Mouse (Mus musculus): ENCODE measurements around the gene 1700020L24Rik. TPM values are rescaled to one million over a fixed set of nuclear protein-coding genes. Genes with fewer than 3 reads are reported as not detected.

1700020L24Rik gene
- total RNA-seq (2014; rRNA removed), result 0.37 and 4.8 TPM in 2 replicates
- 0.65 and 1.4 TPM in 2 replicates for polyA plus RNA-seq (2015; fragmentation: Nextera tagmentation; extraction: Ambion mirVana)

GRCm38 (mm10) chr11:83437377-83437776 lies at the start of gene 1700020L24Rik:
TSS of gene 1700020L24Rik (plus strand) at chr11:83437677.
- 0 out of 2 replicates have a peak, but pooled peaks cover 3% of the 10 kb centered on the region for H3K4me1 ChIP-seq (ENCODE audit: insufficient read depth, low read length)
- no peak within 1 kb of the TSS for H3K9ac ChIP-seq (replicated peaks; ENCODE audit: low read length)
- no peak within 1 kb of the TSS for H3K27ac ChIP-seq
- TF ChIP-seq CTCF (IDR thresholded peaks at IDR 0.05; ENCODE audit: low read depth), result no peak
- no peak within 1 kb of the TSS for H3K4me3 ChIP-seq (ENCODE audit: low read length)
- H3K9me3 ChIP-seq (ENCODE audit: low read length), result no peaks in the 10 kb centered on the region
- no peaks in the 10 kb centered on the region for H3K36me3 ChIP-seq (ENCODE audit: insufficient read depth, low read length)
- H3K27me3 ChIP-seq (ENCODE audit: insufficient read depth, low read length), result 0 out of 2 replicates have a peak, but pooled peaks cover 6% of the 10 kb centered on the region
- ATAC-seq (no peak), DNase-seq (ENCODE audit: low spot score) (no peak)
- WGBS, result 93% methylated on average over 1 of the region's 1 CpGs
- no peak within 1 kb of the TSS for H3K4me2 ChIP-seq (ENCODE audit: low read depth, low read length)

- H3K4me1 ChIP-seq (ENCODE audit: insufficient read depth, low read length), result no peaks in the 10 kb centered on the region
- H3K9me3 ChIP-seq (ENCODE audit: low read length), result no peaks in the 10 kb centered on the region
- H3K36me3 ChIP-seq (ENCODE audit: insufficient read depth, low read length), result peaks cover 41% of the 10 kb centered on the region
- DNase-seq (ENCODE audit: low spot score) (no peak), ATAC-seq (no peak)
- no peak overlapping the region for H3K27ac ChIP-seq
- H3K27me3 ChIP-seq (ENCODE audit: insufficient read depth, low read length), result no peaks in the 10 kb centered on the region
- H3K4me3 ChIP-seq (ENCODE audit: low read length), result no peak overlapping the region
- no peak overlapping the region for H3K4me2 ChIP-seq (ENCODE audit: low read depth, low read length)
- TF ChIP-seq CTCF (IDR thresholded peaks at IDR 0.05; ENCODE audit: low read depth), result no peak
- WGBS, result 89% methylated on average over 4 of the region's 4 CpGs
- no peak overlapping the region for H3K9ac ChIP-seq (replicated peaks; ENCODE audit: low read length)
These were observed 44.4 kb upstream of the 1700020L24Rik start for GRCm38 (mm10) chr11:83393062-83393461.

GRCm38 (mm10) chr11:83394802-83395439 lies 42.6 kb upstream of the 1700020L24Rik start:
- H3K9ac ChIP-seq (replicated peaks; ENCODE audit: low read length), result no peak overlapping the region
- 12% methylated on average over 6 of the region's 6 CpGs for WGBS
- no peaks in the 10 kb centered on the region for H3K27me3 ChIP-seq (ENCODE audit: insufficient read depth, low read length)
- ATAC-seq, result peak; percentile 27; the same call in 1 of the 2 replicates
- no peaks in the 10 kb centered on the region for H3K4me1 ChIP-seq (ENCODE audit: insufficient read depth, low read length)
- H3K4me2 ChIP-seq (ENCODE audit: low read depth, low read length), result no peak overlapping the region
- peak; percentile 65 for DNase-seq (ENCODE audit: low spot score)
- TF ChIP-seq CTCF (IDR thresholded peaks at IDR 0.05; ENCODE audit: low read depth), result no peak
- H3K9me3 ChIP-seq (ENCODE audit: low read length), result no peaks in the 10 kb centered on the region
- peaks cover 49% of the 10 kb centered on the region for H3K36me3 ChIP-seq (ENCODE audit: insufficient read depth, low read length)
- peak overlapping the region; percentile 27; the same call in 1 of the 2 replicates for H3K27ac ChIP-seq
- H3K4me3 ChIP-seq (ENCODE audit: low read length), result no peak overlapping the region

DNA sequence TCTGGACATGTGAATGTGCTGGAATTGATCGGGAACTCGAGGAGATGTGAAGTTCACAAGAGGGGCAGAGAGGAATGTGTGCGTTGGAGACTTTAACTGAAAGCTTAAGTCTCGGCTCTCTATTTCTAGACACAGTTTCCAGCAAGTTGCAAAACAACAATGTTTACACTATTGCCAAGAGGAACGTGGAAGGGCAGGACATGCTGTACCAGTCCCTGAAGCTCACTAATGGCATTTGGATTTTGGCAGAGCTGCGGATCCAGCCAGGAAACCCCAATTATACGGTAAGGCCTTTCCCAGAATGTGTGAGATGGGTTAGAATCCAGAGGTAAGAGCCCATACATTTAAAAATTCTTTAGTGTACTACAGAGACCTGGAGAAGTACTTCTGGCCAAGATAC lies 39.9 kb upstream of the 1700020L24Rik start:
- no peak for DNase-seq (ENCODE audit: low spot score)

DNA sequence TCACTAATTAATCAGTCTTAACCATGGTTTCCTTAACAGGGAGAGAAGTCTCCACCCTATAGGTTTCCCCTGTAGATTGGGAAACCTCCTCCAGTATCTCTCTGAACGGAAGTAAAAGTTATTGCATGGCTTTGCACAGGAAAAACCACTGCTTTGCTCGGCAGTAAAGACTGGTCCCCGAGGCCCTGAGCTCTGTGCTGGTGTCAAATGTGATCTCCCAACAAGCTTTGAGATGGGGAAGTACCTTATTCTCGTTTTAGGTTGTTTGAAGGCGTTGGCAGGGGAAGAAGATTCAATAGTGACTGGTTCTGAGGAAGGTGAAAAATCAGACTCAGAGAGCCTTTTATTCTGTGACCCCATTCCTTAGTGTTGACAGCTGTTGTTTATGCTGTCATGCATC lies 38.8 kb upstream of the 1700020L24Rik start:
- H3K27me3 ChIP-seq (ENCODE audit: insufficient read depth, low read length), result no peaks in the 10 kb centered on the region
- no peaks in the 10 kb centered on the region for H3K9me3 ChIP-seq (ENCODE audit: low read length)
- H3K27ac ChIP-seq, result no peak overlapping the region
- ATAC-seq (no peak), DNase-seq (ENCODE audit: low spot score) (no peak)
- no peak overlapping the region for H3K4me3 ChIP-seq (ENCODE audit: low read length)
- H3K36me3 ChIP-seq (ENCODE audit: insufficient read depth, low read length), result peaks cover 38% of the 10 kb centered on the region
- H3K4me1 ChIP-seq (ENCODE audit: insufficient read depth, low read length), result no peaks in the 10 kb centered on the region
- TF ChIP-seq CTCF (IDR thresholded peaks at IDR 0.05; ENCODE audit: low read depth), result no peak
- no peak overlapping the region for H3K9ac ChIP-seq (replicated peaks; ENCODE audit: low read length)
- H3K4me2 ChIP-seq (ENCODE audit: low read depth, low read length), result no peak overlapping the region
- 78% methylated on average over 5 of the region's 5 CpGs for WGBS

More for the DNA sequence above, 39.9 kb upstream of the 1700020L24Rik start:
- H3K9me3 ChIP-seq (ENCODE audit: low read length), result no peaks in the 10 kb centered on the region
- ATAC-seq, result no peak
- no peak for TF ChIP-seq CTCF (IDR thresholded peaks at IDR 0.05; ENCODE audit: low read depth)
- H3K27me3 ChIP-seq (ENCODE audit: insufficient read depth, low read length), result no peaks in the 10 kb centered on the region
- no peaks in the 10 kb centered on the region for H3K4me1 ChIP-seq (ENCODE audit: insufficient read depth, low read length)
- peaks cover 34% of the 10 kb centered on the region for H3K36me3 ChIP-seq (ENCODE audit: insufficient read depth, low read length)
- H3K27ac ChIP-seq, result no peak overlapping the region
- H3K9ac ChIP-seq (replicated peaks; ENCODE audit: low read length), result no peak overlapping the region
- H3K4me2 ChIP-seq (ENCODE audit: low read depth, low read length), result no peak overlapping the region
- 82% methylated on average over 7 of the region's 7 CpGs for WGBS
- H3K4me3 ChIP-seq (ENCODE audit: low read length), result no peak overlapping the region

DNA sequence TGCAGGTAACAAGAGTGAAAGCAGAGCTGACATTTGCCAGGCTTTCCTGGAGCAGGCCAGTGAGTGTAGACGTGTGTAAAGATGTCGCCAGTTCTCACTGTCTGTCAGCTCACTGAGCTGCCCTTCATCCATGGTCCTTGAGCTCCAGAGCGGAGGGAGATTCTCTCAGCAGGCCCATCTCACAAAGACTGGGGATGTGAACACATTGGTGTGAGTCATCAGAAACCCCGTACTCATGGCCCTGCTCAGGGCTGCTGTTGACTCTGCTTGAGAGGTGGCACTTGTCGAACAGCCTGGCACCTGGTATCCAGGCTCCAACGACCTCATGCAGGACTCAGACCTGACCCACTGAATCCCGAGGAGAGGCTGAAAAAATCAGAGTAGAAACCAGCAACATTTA lies 33.7 kb upstream of the 1700020L24Rik start:
- Histone ChIP-seq H3K27me3 (ENCODE audit: insufficient read depth, low read length) (no peaks in the 10 kb centered on the region), H3K27ac (no peak overlapping the region), H3K4me2 (ENCODE audit: low read depth, low read length) (no peak overlapping the region), H3K4me3 (ENCODE audit: low read length) (no peak overlapping the region), H3K36me3 (ENCODE audit: insufficient read depth, low read length) (peaks cover 20% of the 10 kb centered on the region), H3K9me3 (ENCODE audit: low read length) (no peaks in the 10 kb centered on the region), H3K4me1 (ENCODE audit: insufficient read depth, low read length) (no peaks in the 10 kb centered on the region), H3K9ac (replicated peaks; ENCODE audit: low read length) (no peak overlapping the region)
- WGBS, result 84% methylated on average over 7 of the region's 7 CpGs
- DNase-seq (ENCODE audit: low spot score), result no peak
- no peak for TF ChIP-seq CTCF (IDR thresholded peaks at IDR 0.05; ENCODE audit: low read depth)
- no peak for ATAC-seq

- Histone ChIP-seq H3K9ac (replicated peaks; ENCODE audit: low read length) (no peak overlapping the region), H3K27me3 (ENCODE audit: insufficient read depth, low read length) (no peaks in the 10 kb centered on the region), H3K4me2 (ENCODE audit: low read depth, low read length) (no peak overlapping the region), H3K4me3 (ENCODE audit: low read length) (no peak overlapping the region), H3K36me3 (ENCODE audit: insufficient read depth, low read length) (peaks cover 18% of the 10 kb centered on the region; the same call in 1 of the 2 replicates), H3K9me3 (ENCODE audit: low read length) (no peaks in the 10 kb centered on the region), H3K4me1 (ENCODE audit: insufficient read depth, low read length) (0 out of 2 replicates have a peak, but pooled peaks cover 7% of the 10 kb centered on the region), H3K27ac (no peak overlapping the region)
- ATAC-seq, result no peak
- 74% methylated on average over 3 of the region's 3 CpGs for WGBS
- no peak for DNase-seq (ENCODE audit: low spot score)
- TF ChIP-seq CTCF (IDR thresholded peaks at IDR 0.05; ENCODE audit: low read depth), result no peak
These were observed 31.1 kb upstream of the 1700020L24Rik start for GRCm38 (mm10) chr11:83406391-83406790.
